Mouse (Mus musculus) ES-E14 (cell line): ENCODE results near the gene Trim29. TPM values are rescaled to one million over a fixed set of nuclear protein-coding genes. Genes with fewer than 3 reads are reported as not detected.

Source experiments
- DNase-seq: peaks from one replicate; pipeline ENCODE4 v3.0.0-alpha.2; 2013; ENCODE audit warnings: low read depth, low spot score
- H3K27ac ChIP-seq: 2 replicates; pipeline ENCODE4 v1.5.1; 2012; ENCODE audit warnings: low read depth, mild to moderate bottlenecking, low read length, moderate library complexity, mixed read lengths; ENCODE audit not compliant: poor library complexity, insufficient read depth, severe bottlenecking
- H3K36me3 ChIP-seq: 2 replicates; pipeline ENCODE4 v1.6.1; 2012; ENCODE audit warnings: mild to moderate bottlenecking, low read length, moderate library complexity, mixed read lengths; ENCODE audit not compliant: control insufficient read depth, poor library complexity, insufficient read depth, severe bottlenecking
- H3K4me1 ChIP-seq, 2 experiments: fragments of 150-350 bp in 1 of 2; sonication (generic) in 1 of 2; 2 replicates each; pipeline ENCODE4 v1.6.1; 2012; ENCODE audit warnings: low read length in 2 of 2, mild to moderate bottlenecking in 1 of 2, mixed read lengths in 1 of 2; ENCODE audit not compliant: control insufficient read depth in 2 of 2, insufficient read depth in 2 of 2, poor library complexity in 1 of 2
- H3K4me3 ChIP-seq, 2 experiments: fragments of 150-350 bp in 1 of 2; sonication (generic) in 1 of 2; 2 replicates each; pipeline ENCODE4 v1.5.1; 2012; ENCODE audit warnings: low read length in 2 of 2, low read depth in 1 of 2, mild to moderate bottlenecking in 1 of 2, mixed read lengths in 1 of 2; ENCODE audit not compliant: insufficient read depth in 1 of 2, poor library complexity in 1 of 2, severe bottlenecking in 1 of 2
- H3K9ac ChIP-seq: 2 replicates; pipeline ENCODE4 v1.6.1; 2012; ENCODE audit warnings: low read depth, mild to moderate bottlenecking, low read length, mixed read lengths; ENCODE audit not compliant: poor library complexity, insufficient read depth, severe bottlenecking
- H3K9me3 ChIP-seq: fragments of 150-350 bp; sonication (generic); 2 replicates; pipeline ENCODE4 v1.6.1; 2012; ENCODE audit warnings: low read depth, mild to moderate bottlenecking, low read length; ENCODE audit not compliant: control insufficient read depth, insufficient read depth
- CHD2 ChIP-seq: IDR thresholded peaks from 2 replicates; pipeline ENCODE4 v1.6.1; 2014; ENCODE audit warnings: mild to moderate bottlenecking, low read depth, low read length, inconsistent platforms
- HCFC1 ChIP-seq: IDR thresholded peaks from 2 replicates; pipeline ENCODE4 v1.6.1; 2012; ENCODE audit warnings: low read length, inconsistent platforms, borderline replicate concordance; ENCODE audit not compliant: insufficient read depth
- MAFK ChIP-seq: IDR thresholded peaks from 2 replicates; pipeline ENCODE4 v1.6.1; 2014; ENCODE audit warnings: mild to moderate bottlenecking, low read depth, low read length, inconsistent platforms; ENCODE audit not compliant: insufficient read depth
- ZC3H11A ChIP-seq: IDR thresholded peaks from 2 replicates; pipeline ENCODE4 v1.6.1; 2012; ENCODE audit warnings: low read depth, mild to moderate bottlenecking, inconsistent platforms, low read length, borderline replicate concordance
- ZNF384 ChIP-seq: IDR thresholded peaks from 2 replicates; pipeline ENCODE4 v1.6.1; 2012; ENCODE audit warnings: low read depth, low read length, inconsistent platforms
- in situ Hi-C, 2 experiments: fragments of 600-800 bp; cut with MboI; formaldehyde crosslinking; loops; one replicate each; pipeline ENCODE4 v1.15.1; 2025; ENCODE audit warnings: low sequenced_read_pairs in 2 of 2, inconsistent platforms in 1 of 2; ENCODE audit not compliant: unreplicated experiment in 2 of 2
- total RNA-seq: library from RNA; depleted of rRNA; stranded (reverse); fragments of 300-350 nt; gene quantifications from 2 replicates; pipeline ENCODE4 v1.2.3, GENCODE M21; 2012

Trim29 gene
- total RNA-seq, 1 experiment, result 0.22 TPM

DNA sequence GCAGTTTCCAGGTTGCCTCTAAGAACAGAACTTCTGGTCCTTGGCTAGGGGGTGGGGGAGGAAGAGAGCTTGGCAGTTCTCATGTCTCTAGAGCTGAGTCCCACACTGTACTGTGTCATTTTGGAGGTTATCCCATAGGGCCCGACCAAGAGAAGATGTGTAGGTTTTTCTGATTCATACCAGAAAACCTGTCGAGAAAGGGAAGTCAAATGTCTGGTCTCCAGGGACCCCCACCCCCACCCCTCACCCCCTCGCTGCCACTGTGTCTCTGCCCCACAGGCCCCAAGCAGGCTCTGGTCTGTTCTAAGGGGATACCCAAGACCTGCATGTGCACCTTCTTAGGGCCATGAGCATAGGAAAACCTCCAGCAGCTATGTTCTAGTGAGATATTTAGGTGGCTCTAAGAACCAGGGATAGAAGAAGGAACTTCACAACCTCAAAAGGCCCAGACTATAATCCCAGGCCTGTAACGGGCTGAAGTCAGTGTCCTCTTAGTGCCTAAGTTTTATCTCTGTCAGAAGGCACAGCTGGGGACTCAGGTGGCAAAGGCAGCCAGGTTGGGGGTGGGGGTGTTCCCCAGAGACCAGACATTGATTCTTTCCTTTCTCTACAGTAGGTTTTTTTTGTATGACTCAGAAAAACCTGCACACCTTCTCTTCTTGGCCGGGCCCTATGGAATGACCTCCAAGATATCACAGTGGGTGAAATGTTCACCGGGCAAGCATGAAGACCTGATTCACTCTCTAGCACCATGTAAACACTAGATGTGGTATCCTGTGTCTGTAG is 1.4 kb upstream of the Trim29 start:
- Histone ChIP-seq H3K9ac (no peak overlapping the region), H3K4me1 (peaks cover 0 to 2% of the 10 kb centered on the region in 2 experiments; a peak in 2 of 4 replicates), H3K4me3 (no peak overlapping the region), H3K27ac (no peak overlapping the region), H3K36me3 (no peaks in the 10 kb centered on the region), H3K9me3 (no peaks in the 10 kb centered on the region)
- DNase-seq, result no peak
- in situ Hi-C loops, result no loop called here
- TF ChIP-seq ZC3H11A (no peak), CHD2 (no peak), ZNF384 (no peak), MAFK (no peak), HCFC1 (no peak)

DNA sequence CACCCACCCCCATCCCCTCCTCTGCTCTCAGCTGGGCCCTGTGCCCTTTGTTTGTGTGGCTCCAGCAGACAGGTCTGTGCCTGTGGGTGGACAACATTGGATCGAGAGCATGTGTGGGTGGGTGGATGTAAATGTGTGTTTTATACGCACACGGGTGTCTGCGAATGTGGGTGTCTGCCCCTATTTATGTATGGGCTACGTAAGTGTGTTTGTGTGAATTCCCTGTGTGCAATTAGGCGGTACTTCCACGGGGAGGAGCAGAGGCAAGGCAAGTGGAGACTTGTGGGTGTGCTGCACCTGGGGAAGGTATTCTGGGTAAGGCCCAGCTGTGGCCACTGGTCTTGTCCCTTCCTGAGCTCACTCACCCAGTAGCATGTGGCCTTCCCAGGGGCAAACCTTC is 1.5 kb downstream of the Trim29 start:
- Histone ChIP-seq H3K4me3 (no peak overlapping the region), H3K27ac (no peak overlapping the region), H3K9ac (no peak overlapping the region), H3K9me3 (no peaks in the 10 kb centered on the region), H3K36me3 (no peaks in the 10 kb centered on the region), H3K4me1 (peaks cover 0 to 8% of the 10 kb centered on the region in 2 experiments; a peak in 2 of 4 replicates)
- DNase-seq, result no peak
- in situ Hi-C loops, result no loop called here
- TF ChIP-seq HCFC1 (no peak), ZNF384 (no peak), CHD2 (no peak), MAFK (no peak), ZC3H11A (no peak)

DNA sequence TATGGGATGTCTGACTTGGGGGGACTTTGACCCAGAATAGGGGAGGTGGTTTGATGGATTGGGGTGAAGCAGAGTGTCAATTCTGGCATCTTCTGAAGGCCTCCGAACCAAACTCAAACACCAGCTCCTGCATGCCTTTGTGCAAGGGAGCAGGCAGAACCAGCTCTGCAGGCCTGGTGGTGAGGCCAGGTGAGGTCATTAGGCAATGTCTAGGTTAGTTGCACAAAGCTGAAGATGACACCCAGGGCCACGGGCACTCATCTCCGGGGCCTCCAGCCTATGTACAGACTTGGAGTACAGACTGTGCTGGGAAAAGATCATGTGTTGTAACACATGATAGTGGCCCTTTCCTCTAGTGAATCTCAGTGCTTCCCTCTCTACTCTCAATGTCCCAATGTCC is 3.2 kb downstream of the Trim29 start:
- TF ChIP-seq ZNF384 (no peak), CHD2 (no peak), ZC3H11A (no peak), HCFC1 (no peak), MAFK (no peak)
- H3K9ac ChIP-seq, result no peak overlapping the region
- in situ Hi-C loops, result no loop called here

DNA sequence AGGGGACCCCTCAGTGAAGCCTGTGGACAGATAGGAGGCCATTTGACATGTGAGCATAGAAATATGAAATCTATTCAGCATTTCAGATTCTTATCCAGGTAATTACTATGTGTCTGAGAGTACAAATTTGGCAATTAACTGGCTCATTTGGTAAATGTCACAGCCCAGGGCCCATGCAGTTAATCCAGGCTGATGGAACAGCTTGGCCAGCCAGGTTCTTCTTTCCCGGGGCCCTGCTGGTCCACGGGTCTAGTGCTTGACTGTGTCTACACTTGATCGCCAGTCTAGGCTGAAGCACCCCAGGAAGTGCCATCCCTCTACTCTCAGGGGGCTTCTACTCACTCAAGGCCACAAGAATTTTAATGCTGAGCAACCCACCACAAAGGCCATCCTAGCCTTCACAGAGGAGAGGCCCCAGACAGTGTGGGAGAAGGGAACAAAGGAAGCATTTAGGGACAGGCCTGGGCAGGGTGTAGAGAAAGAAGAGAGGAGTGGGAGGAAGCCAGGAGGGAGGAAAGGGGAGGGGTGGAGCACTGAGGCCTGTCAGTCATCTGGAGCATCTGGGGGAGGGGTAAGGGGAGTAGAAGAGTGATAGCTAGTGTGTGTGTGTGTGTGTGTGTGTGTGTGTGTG is 4.8 kb downstream of the Trim29 start:
- H3K4me1 ChIP-seq, result peaks cover 0 to 8% of the 10 kb centered on the region in 2 experiments; a peak in 2 of 4 replicates
- no peaks in the 10 kb centered on the region for H3K36me3 ChIP-seq
- no peak overlapping the region for H3K4me3 ChIP-seq
- H3K9ac ChIP-seq, result no peak overlapping the region
- DNase-seq, result no peak
- no peaks in the 10 kb centered on the region for H3K9me3 ChIP-seq
- TF ChIP-seq ZC3H11A (no peak), CHD2 (no peak), ZNF384 (no peak), HCFC1 (no peak), MAFK (no peak)
- no peak overlapping the region for H3K27ac ChIP-seq
- in situ Hi-C loops, result no loop called here

More for the DNA sequence above, 3.2 kb downstream of the Trim29 start:
- Histone ChIP-seq H3K9me3 (no peaks in the 10 kb centered on the region), H3K4me3 (no peak overlapping the region), H3K36me3 (no peaks in the 10 kb centered on the region), H3K4me1 (peaks cover 0 to 8% of the 10 kb centered on the region in 2 experiments; a peak in 2 of 4 replicates), H3K27ac (no peak overlapping the region)
- no peak for DNase-seq
